Mouse (Mus musculus) neutrophil, adult 83 days (primary cell): ENCODE data around the gene Bsnd. TPM values are rescaled to one million over a fixed set of nuclear protein-coding genes. Genes with fewer than 3 reads are reported as not detected.

Source experiments
- total RNA-seq, 2 experiments: library from RNA; stranded (reverse); gene quantifications; one replicate each; pipeline ENCODE4 v1.2.4; 2023

The Bsnd gene
- total RNA-seq, result not detected

DNA sequence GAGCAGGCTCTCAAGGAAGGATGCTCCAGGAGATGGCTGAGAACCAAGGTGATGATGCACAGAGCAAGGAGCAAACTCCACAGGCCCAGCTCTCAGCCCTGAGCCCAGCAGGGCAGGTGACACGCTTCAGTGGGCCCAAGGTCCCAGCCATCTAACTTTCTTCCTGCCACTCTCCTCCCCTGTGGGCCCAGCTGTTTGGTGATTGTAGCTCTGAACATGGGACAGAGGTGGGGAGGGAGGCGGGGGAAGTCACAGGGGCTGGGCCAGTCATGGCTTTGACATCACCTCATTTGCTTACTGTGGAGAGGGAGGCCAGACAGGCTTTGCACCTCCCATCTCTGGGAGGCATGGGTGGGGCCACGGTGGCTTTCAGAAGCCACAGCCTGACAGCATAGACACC lies at the start of gene Bsnd:
Gene Bsnd (minus strand): TSS at position 168 of the 400 bp plus-strand sequence.

Other genes starting within 250 kb of the Bsnd start
- 10 to 100 TPM; 21.8 to 22.9 TPM for gene Usp24, start 176.1 kb downstream of the Bsnd start, total RNA-seq
- not detected for gene Pcsk9, start 28.0 kb downstream of the Bsnd start, total RNA-seq
- gene Dhcr24, start 68.8 kb upstream of the Bsnd start, total RNA-seq, result 1 to 10 TPM; 4.3 to 6.0 TPM
- gene Lexm, start 125.0 kb upstream of the Bsnd start, total RNA-seq, result not detected
- not detected for gene Ttc22, start 130.1 kb upstream of the Bsnd start, total RNA-seq
- 1 to 10 TPM; 1.9 to 2.3 TPM for gene Pars2, start 158.8 kb upstream of the Bsnd start, total RNA-seq
- 10 to 100 TPM; 12.7 to 13.4 TPM for gene Ttc4, start 186.7 kb upstream of the Bsnd start, total RNA-seq
- not detected for gene Mroh7, start 238.6 kb upstream of the Bsnd start, total RNA-seq
- not detected for gene Fam151a, start 241.6 kb upstream of the Bsnd start, total RNA-seq